Mouse (Mus musculus) MEL-GATA-1-ER (cell line): Measurements from ENCODE around the gene Klk9.

Experiments
- DNase-seq: peaks from one replicate; pipeline ENCODE4 v3.0.0-alpha.2; 2012; ENCODE audit warnings: low read depth; ENCODE audit errors: extremely low read depth

Gene Klk9

GRCm38 (mm10) chr7:43789295-43789694, 2.4 kb upstream of the Klk9 start:
- DNase-seq = no peak

GRCm38 (mm10) chr7:43796355-43796754, 4.7 kb downstream of the Klk9 start:
- DNase-seq = no peak

- DNase-seq = no peak
These were observed 5.7 kb downstream of the Klk9 start, which contains the start of gene Klk8 for GRCm38 (mm10) chr7:43797333-43797769. Gene Klk8, plus strand, starts transcription at chr7:43797577.

- no peak for DNase-seq
These were observed 6.3 kb downstream of the Klk9 start for GRCm38 (mm10) chr7:43797844-43798462.

- DNase-seq = no peak
These were observed 8.2 kb downstream of the Klk9 start for GRCm38 (mm10) chr7:43799876-43800275.

GRCm38 (mm10) chr7:43810994-43811393, 19.3 kb downstream of the Klk9 start, which contains the start of gene Klk7:
Gene Klk7, plus strand, starts transcription at chr7:43811294.
- DNase-seq = no peak

- DNase-seq = no peak
These were observed 23.5 kb downstream of the Klk9 start for GRCm38 (mm10) chr7:43815211-43815610.

GRCm38 (mm10) chr7:43816746-43817145, 25.1 kb downstream of the Klk9 start:
- DNase-seq = no peak

GRCm38 (mm10) chr7:43821581-43821980, 29.9 kb downstream of the Klk9 start:
- no peak for DNase-seq

GRCm38 (mm10) chr7:43824199-43824598, 32.5 kb downstream of the Klk9 start, which contains the start of gene Klk6:
Gene Klk6, plus strand, starts transcription at chr7:43824499.
- DNase-seq = no peak

GRCm38 (mm10) chr7:43826056-43826455, 34.4 kb downstream of the Klk9 start:
- DNase-seq = no peak

- no peak for DNase-seq
These were observed 36.0 kb downstream of the Klk9 start for GRCm38 (mm10) chr7:43827706-43828105.

- DNase-seq = no peak
These were observed 37.3 kb downstream of the Klk9 start for GRCm38 (mm10) chr7:43829006-43829405.

GRCm38 (mm10) chr7:43841701-43842100, 50.0 kb downstream of the Klk9 start, which contains the start of gene Klk5:
Gene Klk5, plus strand, starts transcription at chr7:43841971.
- no peak for DNase-seq

GRCm38 (mm10) chr7:43843801-43844200, 52.1 kb downstream of the Klk9 start:
- DNase-seq = no peak
